Mouse (Mus musculus) adrenal gland, adult 8-10 months (tissue): Measurements from ENCODE around the gene Smc3. TPM values are rescaled to one million over a fixed set of nuclear protein-coding genes. Genes with fewer than 3 reads are reported as not detected.

Experiments
- total RNA-seq, 4 experiments: library from RNA; stranded (reverse); gene quantifications; 2 replicates each; pipeline ENCODE4 v1.2.4; 2022

The Smc3 gene
- total RNA-seq, 4 experiments from 2014 or later = 28.7 to 41.8 (median 33.2) TPM

Other genes with a start within 250 kb of the Smc3 start
- gene Gm10197, start 228.6 kb upstream of the Smc3 start, total RNA-seq = not detected
- gene Smndc1, start 209.8 kb upstream of the Smc3 start, total RNA-seq = 10 to 100 TPM; 40.5 to 49.4 (median 45.6) TPM
- gene Dusp5, start 71.3 kb upstream of the Smc3 start, total RNA-seq = 10 to 100 TPM in 1 of 4 experiments, 1 to 10 TPM in 3; 3.9 to 18.8 (median 5.7) TPM
- 10 to 100 TPM; 64.7 to 85.3 (median 72.1) TPM for gene Nutf2-ps1, start 11.3 kb upstream of the Smc3 start, total RNA-seq
- gene Rbm20, start 76.9 kb downstream of the Smc3 start, total RNA-seq = 1 to 10 TPM; 1.4 to 1.9 (median 1.7) TPM